Mouse (Mus musculus) intestine, postnatal 0 days (tissue): ENCODE data around the gene Mef2d. TPM values are rescaled to one million over a fixed set of nuclear protein-coding genes. Genes with fewer than 3 reads are reported as not detected.

Source experiments
- ATAC-seq: fragments of 200-750 bp; cut with Nextera tagmentation; 2 replicates; pipeline ENCODE4 v1.8.0; 2017; ENCODE audit warnings: mild to moderate bottlenecking, moderate TSS enrichment, moderate library complexity
- H3K27ac ChIP-seq: fragments of 300-500 bp; sonication (generic); 2 replicates; pipeline ENCODE4 v1.5.1; 2014; ENCODE audit warnings: mild to moderate bottlenecking, low read depth, low read length, moderate library complexity
- H3K27me3 ChIP-seq: fragments of 300-500 bp; sonication (generic); replicated peaks from 2 replicates; pipeline ENCODE4 v1.6.1; 2014; ENCODE audit warnings: low read length, mixed read lengths; ENCODE audit not compliant: control insufficient read depth, insufficient read depth
- H3K36me3 ChIP-seq: fragments of 300-500 bp; sonication (generic); 2 replicates; pipeline ENCODE4 v1.6.1; 2014; ENCODE audit warnings: mild to moderate bottlenecking, moderate library complexity; ENCODE audit not compliant: control insufficient read depth, insufficient read depth
- H3K4me1 ChIP-seq: fragments of 300-500 bp; sonication (generic); replicated peaks from 2 replicates; pipeline ENCODE4 v1.6.1; 2014; ENCODE audit warnings: antibody characterized with exemption, low read length, mixed read lengths; ENCODE audit not compliant: control insufficient read depth, insufficient read depth
- H3K4me2 ChIP-seq: fragments of 300-500 bp; sonication (generic); replicated peaks from 2 replicates; pipeline ENCODE4 v1.6.1; 2014; ENCODE audit warnings: low read depth, mild to moderate bottlenecking, moderate library complexity
- H3K4me3 ChIP-seq: fragments of 300-500 bp; sonication (generic); 2 replicates; pipeline ENCODE4 v1.5.1; 2014; ENCODE audit warnings: low read depth, low read length
- H3K9ac ChIP-seq: fragments of 300-500 bp; sonication (generic); 2 replicates; pipeline ENCODE4 v1.6.1; 2014; ENCODE audit warnings: mild to moderate bottlenecking, low read depth, low read length
- H3K9me3 ChIP-seq: fragments of 300-500 bp; sonication (generic); 2 replicates; pipeline ENCODE4 v1.6.1; 2016; ENCODE audit warnings: mixed run types; ENCODE audit not compliant: control insufficient read depth
- CTCF ChIP-seq: sonication (generic); IDR thresholded peaks from 2 replicates; pipeline ENCODE4 v1.5.1; 2016; ENCODE audit warnings: low read depth, mild to moderate bottlenecking, control low read depth, antibody characterized with exemption, moderate library complexity
- WGBS: fragments of 180-500 bp; shearing (Covaris S2); extraction: QIAGEN DNeasy Blood & Tissue Kit; methylation state at CpG from one replicate; pipeline ENCODE4 v1.1.7; 2014; 5-methylcytosine and 5-hydroxymethylcytosine counted together
- polyA plus RNA-seq: library from polyadenylated mRNA; unstranded; fragments of >200 nt; fragmentation: Nextera tagmentation; extraction: Ambion mirVana; gene quantifications from 2 replicates; pipeline ENCODE4 v1.2.1, GENCODE M21; 2015

Gene Mef2d
- 15.8 and 16.2 TPM in 2 replicates for polyA plus RNA-seq

DNA sequence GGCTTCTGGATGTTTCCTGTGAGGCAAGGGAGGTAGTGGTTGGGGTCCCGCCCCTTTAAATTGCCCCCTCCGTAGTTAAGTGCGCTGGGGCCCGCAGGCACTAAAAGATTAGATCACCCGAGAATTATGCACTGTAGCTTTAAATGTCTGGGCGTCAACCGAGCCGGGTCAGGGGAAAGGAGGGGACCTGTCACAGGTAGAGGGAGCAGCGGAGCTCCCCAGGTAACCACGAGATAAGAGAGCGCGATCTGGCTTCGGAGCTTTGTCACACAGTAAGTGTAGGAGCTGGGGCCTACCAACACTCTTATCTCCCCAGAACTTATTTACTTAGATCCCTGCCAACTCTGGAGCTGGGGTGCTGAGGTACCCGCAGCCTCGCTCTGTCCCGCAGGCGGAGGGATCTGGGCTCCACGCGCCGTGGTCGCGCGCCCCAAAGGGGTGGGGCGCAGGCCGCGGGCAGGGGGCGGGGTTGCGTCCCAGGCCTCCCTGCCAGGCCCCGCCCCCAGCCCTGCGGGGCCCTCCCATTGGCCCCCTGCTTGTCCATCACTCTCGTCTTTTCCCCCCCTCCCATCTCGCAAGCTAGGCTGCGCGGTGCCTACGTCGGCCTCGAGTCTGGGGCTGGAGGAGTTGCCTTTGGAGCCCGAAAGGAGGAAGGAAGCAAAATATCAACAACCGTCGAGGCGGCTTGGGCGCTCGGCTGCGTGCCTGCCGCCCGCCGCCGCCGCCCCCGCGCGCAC lies at the start of gene Mef2d:
Mef2d (plus strand) TSS at position 586 of the 737 bp plus-strand sequence.
- Histone ChIP-seq H3K27ac (peak within 1 kb of the TSS; percentile 100), H3K9ac (peak within 1 kb of the TSS; percentile 89), H3K4me1 (peaks cover 28% of the 10 kb centered on the region), H3K36me3 (no peaks in the 10 kb centered on the region), H3K9me3 (no peaks in the 10 kb centered on the region), H3K27me3 (no peaks in the 10 kb centered on the region), H3K4me2 (peak within 1 kb of the TSS; percentile 85), H3K4me3 (peak within 1 kb of the TSS; percentile 78)
- WGBS = 1% methylated on average over 41 of the region's 52 CpGs
- ATAC-seq = peak; percentile 84
- TF ChIP-seq CTCF = peak; percentile 69

DNA sequence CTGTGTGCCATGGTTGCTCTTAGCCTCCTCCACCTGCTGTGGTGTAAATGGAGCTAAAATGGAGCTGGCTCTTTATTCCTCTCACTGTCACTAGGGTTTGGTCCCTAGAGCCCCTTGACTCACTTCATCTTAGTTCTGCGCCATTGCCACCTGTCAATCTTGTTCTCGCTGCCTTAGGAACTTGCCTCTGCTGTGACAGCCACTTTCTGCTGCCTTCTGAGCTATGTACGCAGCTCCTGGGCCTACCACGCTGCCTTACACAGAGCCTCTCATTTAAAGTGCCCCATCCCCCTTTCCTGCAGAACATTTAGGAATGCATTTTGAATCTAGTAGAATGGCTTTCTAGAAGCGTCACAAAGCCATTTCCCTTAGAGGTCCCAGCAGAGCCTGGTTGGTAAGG lies 48.0 kb upstream of the Mef2d start:
- ATAC-seq = no peak
- Histone ChIP-seq H3K27me3 (no peaks in the 10 kb centered on the region), H3K9me3 (no peaks in the 10 kb centered on the region), H3K4me2 (no peak overlapping the region), H3K9ac (no peak overlapping the region), H3K36me3 (peaks cover 56% of the 10 kb centered on the region), H3K27ac (no peak overlapping the region), H3K4me3 (no peak overlapping the region), H3K4me1 (no peaks in the 10 kb centered on the region)
- no peak for TF ChIP-seq CTCF
- 91% methylated on average over 5 of the region's 5 CpGs for WGBS

DNA sequence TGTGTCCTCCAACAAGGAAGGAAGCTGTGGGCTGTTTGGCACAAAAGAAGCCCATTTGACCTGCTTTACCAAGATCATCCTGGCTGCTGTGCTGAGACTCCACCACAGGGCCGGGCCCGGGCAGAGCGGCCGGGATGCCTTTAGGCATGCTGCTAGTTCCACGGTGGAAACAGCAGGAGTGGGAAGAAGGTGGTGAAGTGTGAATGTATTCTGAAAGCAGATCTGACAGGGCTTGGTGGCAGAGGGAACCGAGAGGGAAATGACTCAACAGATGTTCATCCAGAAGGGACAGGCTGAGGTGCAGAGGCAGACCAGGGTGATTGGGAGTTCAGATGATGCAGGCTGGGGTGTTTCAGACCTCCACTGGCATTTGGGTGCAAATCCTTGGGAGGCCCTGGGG lies 44.5 kb upstream of the Mef2d start:
- Histone ChIP-seq H3K36me3 (peaks cover 55% of the 10 kb centered on the region), H3K27me3 (no peaks in the 10 kb centered on the region), H3K9me3 (no peaks in the 10 kb centered on the region), H3K4me1 (no peaks in the 10 kb centered on the region), H3K4me2 (no peak overlapping the region), H3K27ac (no peak overlapping the region), H3K4me3 (no peak overlapping the region), H3K9ac (no peak overlapping the region)
- ATAC-seq = no peak
- TF ChIP-seq CTCF = no peak
- 86% methylated on average over 6 of the region's 6 CpGs for WGBS

DNA sequence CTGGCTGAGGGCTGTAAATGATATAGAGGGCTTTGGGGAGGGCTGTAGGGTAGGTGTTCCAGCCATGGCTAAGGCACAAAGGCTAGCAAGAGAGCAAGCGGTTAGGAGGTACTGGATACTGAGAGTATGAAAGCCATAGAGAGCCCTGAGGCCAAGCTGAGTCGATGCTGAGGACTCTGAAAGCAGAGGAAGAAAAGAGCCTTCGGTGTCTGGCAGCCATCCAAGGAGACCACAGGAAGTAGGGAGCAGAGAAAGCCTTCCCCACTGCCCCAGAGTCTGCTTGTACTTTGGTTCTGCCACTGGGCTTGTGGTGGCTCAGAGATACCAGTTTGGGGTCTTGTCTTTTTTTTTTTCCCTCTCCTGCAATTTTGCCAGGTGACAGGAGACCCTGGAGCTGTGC lies 41.9 kb upstream of the Mef2d start:
- Histone ChIP-seq H3K36me3 (peaks cover 58% of the 10 kb centered on the region), H3K4me2 (no peak overlapping the region), H3K9ac (no peak overlapping the region), H3K27me3 (no peaks in the 10 kb centered on the region), H3K4me3 (no peak overlapping the region), H3K4me1 (no peaks in the 10 kb centered on the region), H3K27ac (no peak overlapping the region), H3K9me3 (no peaks in the 10 kb centered on the region)
- no peak for ATAC-seq
- no peak for TF ChIP-seq CTCF
- WGBS = 80% methylated on average over 3 of the region's 3 CpGs

- Histone ChIP-seq H3K27ac (peak overlapping the region; percentile 35; the same call in 1 of the 2 replicates), H3K36me3 (peaks cover 65% of the 10 kb centered on the region), H3K4me1 (no peaks in the 10 kb centered on the region), H3K4me3 (no peak overlapping the region), H3K27me3 (no peaks in the 10 kb centered on the region), H3K4me2 (no peak overlapping the region), H3K9ac (no peak overlapping the region), H3K9me3 (no peaks in the 10 kb centered on the region)
- WGBS = 93% methylated on average over 7 of the region's 7 CpGs
- ATAC-seq = no peak
- no peak for TF ChIP-seq CTCF
Measured at GRCm38 (mm10) chr3:88101736-88102135, 40.4 kb upstream of the Mef2d start.

GRCm38 (mm10) chr3:88102196-88102595 lies 40.0 kb upstream of the Mef2d start:
- no peaks in the 10 kb centered on the region for H3K4me1 ChIP-seq
- no peak overlapping the region for H3K4me2 ChIP-seq
- H3K9ac ChIP-seq = no peak overlapping the region
- peaks cover 69% of the 10 kb centered on the region; the same call in 1 of the 2 replicates for H3K36me3 ChIP-seq
- WGBS = 83% methylated on average over 6 of the region's 6 CpGs
- peak overlapping the region; percentile 35 for H3K27ac ChIP-seq
- no peaks in the 10 kb centered on the region for H3K27me3 ChIP-seq
- no peaks in the 10 kb centered on the region for H3K9me3 ChIP-seq
- ATAC-seq = no peak
- TF ChIP-seq CTCF = no peak
- H3K4me3 ChIP-seq = no peak overlapping the region
